Mouse (Mus musculus) erythroblast, embryonic 14.5 days (primary cell): ENCODE results near the gene Itfg1.

Source experiments
- GATA1 ChIP-seq: IDR thresholded peaks from 2 replicates; pipeline ENCODE4 v1.6.1; 2012; ENCODE audit warnings: low read length, inconsistent platforms, mixed read lengths
- TAL1 ChIP-seq: IDR thresholded peaks from 3 replicates; pipeline ENCODE4 v1.6.1; 2012; ENCODE audit warnings: low read length, inconsistent platforms, mixed read lengths

- TF ChIP-seq TAL1 (no peak), GATA1 (no peak)
Observed at GRCm38 (mm10) chr8:85840657-85841488, at the start of gene Itfg1, which contains the start of gene Phkb.
